8 mouse cellular contexts compared by ENCODE assay signal in the genomic region with DNA sequence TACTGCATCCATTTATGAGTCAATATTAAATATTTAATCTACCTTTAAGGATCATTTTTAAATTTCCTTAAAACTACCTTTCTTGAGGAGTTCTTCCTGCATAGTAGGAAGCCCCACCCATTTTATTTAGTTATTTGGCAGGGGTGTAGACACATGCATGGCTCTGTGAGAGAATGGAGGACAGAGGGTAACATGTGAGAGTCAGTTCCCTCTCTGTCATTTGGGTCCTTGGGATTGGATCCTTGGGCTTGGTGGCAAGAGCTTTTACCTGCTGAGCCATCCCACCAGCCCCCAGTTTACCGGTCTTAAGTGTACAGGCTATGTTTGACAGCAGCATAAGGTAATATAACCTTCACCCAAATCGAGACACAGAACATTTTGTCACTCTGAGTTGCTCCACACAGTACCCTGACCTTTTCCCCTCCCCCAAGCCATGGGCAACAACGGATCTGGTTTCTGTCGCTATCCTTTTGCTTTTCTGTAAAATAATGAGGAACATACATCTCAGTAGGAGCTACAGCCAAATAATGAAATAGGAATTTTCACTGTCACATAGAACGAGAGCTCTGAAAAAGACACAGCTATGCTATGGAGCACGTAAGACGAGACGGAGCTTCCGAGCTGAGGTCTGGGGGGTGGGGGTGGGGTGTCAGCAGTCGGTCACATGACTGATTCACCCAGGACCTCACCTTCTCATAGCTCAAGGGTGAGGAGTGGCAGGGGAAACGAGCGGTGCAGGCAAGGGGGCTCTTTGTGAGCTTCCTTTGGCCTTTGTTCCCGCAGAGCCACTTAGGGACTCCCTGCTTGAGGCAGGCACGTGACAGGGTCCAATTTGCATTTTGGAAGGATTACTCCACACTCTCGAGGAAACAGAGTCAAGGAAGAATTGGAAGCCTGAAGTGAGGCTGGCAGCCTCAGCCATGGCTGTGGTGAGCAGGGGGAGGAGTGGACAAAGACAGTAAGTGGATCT.
DNase-seq lines count a peak whose midpoint lies in the region; ATAC-seq lines count a peak whose summit lies in the region.

No protein-coding gene starts in this region.

- H3K36me3 ChIP-seq in lung, embryonic 15.5 days: no peaks in the 10 kb centered on the region
- H3K36me3 ChIP-seq in embryonic facial prominence, embryonic 10.5 days (replicated peaks): no peaks in the 10 kb centered on the region
- H3K36me3 ChIP-seq in limb, embryonic 10.5 days: no peaks in the 10 kb centered on the region
- no peaks in the 10 kb centered on the region for H3K36me3 ChIP-seq in neural tube, embryonic 13.5 days

- H3K4me2 ChIP-seq in lung, embryonic 15.5 days: peak overlapping the region; percentile 47
- peak overlapping the region; percentile 50 for H3K4me2 ChIP-seq in neural tube, embryonic 13.5 days

- peaks cover 20% of the 10 kb centered on the region for H3K4me1 ChIP-seq in lung, embryonic 15.5 days
- H3K4me1 ChIP-seq in embryonic facial prominence, embryonic 10.5 days: peaks cover 50% of the 10 kb centered on the region
- H3K4me1 ChIP-seq in limb, embryonic 10.5 days: peaks cover 43% of the 10 kb centered on the region
- peaks cover 25% of the 10 kb centered on the region for H3K4me1 ChIP-seq in neural tube, embryonic 13.5 days (replicated peaks)

- no peak for DNase-seq in lung, postnatal 36 days
- peak; percentile 75 for DNase-seq in embryonic facial prominence, embryonic 10.5 days (ENCODE audit: low spot score)
- DNase-seq in limb, embryonic 10.5 days (ENCODE audit: low spot score): peak; percentile 66
- DNase-seq in right cerebral cortex, postnatal 4 days: no peak
- no peak for DNase-seq in spleen, adult 12 weeks (ENCODE audit: low spot score)
- DNase-seq in right cerebral cortex, postnatal 25 days: no peak

- peak overlapping the region; percentile 21 for H3K27ac ChIP-seq in lung, embryonic 15.5 days
- H3K27ac ChIP-seq in embryonic facial prominence, embryonic 10.5 days (replicated peaks): peak overlapping the region; percentile 86
- peak overlapping the region; percentile 88 for H3K27ac ChIP-seq in limb, embryonic 10.5 days
- peak overlapping the region; percentile 61 for H3K27ac ChIP-seq in neural tube, embryonic 13.5 days (replicated peaks)

- no peaks in the 10 kb centered on the region for H3K27me3 ChIP-seq in lung, embryonic 15.5 days
- no peaks in the 10 kb centered on the region for H3K27me3 ChIP-seq in embryonic facial prominence, embryonic 10.5 days (replicated peaks; ENCODE audit: low read depth, poor library complexity, severe bottlenecking)
- no peaks in the 10 kb centered on the region for H3K27me3 ChIP-seq in limb, embryonic 10.5 days (ENCODE audit: low read depth, poor library complexity, severe bottlenecking)
- H3K27me3 ChIP-seq in neural tube, embryonic 13.5 days: no peaks in the 10 kb centered on the region

- H3K4me3 ChIP-seq in lung, embryonic 15.5 days: no peak overlapping the region
- H3K4me3 ChIP-seq in embryonic facial prominence, embryonic 10.5 days: peak overlapping the region; percentile 48
- peak overlapping the region; percentile 43 for H3K4me3 ChIP-seq in limb, embryonic 10.5 days
- peak overlapping the region; percentile 21 for H3K4me3 ChIP-seq in neural tube, embryonic 13.5 days

- no peak overlapping the region for H3K9ac ChIP-seq in lung, embryonic 15.5 days
- 0 out of 2 replicates have a peak overlapping the region, but pooled peaks have one; percentile 31 for H3K9ac ChIP-seq in neural tube, embryonic 13.5 days

- ATAC-seq in lung, embryonic 15.5 days (ENCODE audit: borderline replicate concordance, extremely low read depth, low FRiP score, low TSS enrichment): peak; percentile 32; the same call in 1 of the 2 replicates
- ATAC-seq in neural tube, embryonic 13.5 days (ENCODE audit: low read depth): peak; percentile 41

- H3K9me3 ChIP-seq in lung, embryonic 15.5 days: no peaks in the 10 kb centered on the region
- H3K9me3 ChIP-seq in embryonic facial prominence, embryonic 10.5 days: no peaks in the 10 kb centered on the region
- H3K9me3 ChIP-seq in limb, embryonic 10.5 days (replicated peaks): no peaks in the 10 kb centered on the region
- no peaks in the 10 kb centered on the region for H3K9me3 ChIP-seq in neural tube, embryonic 13.5 days

- 16% methylated on average over 15 of the region's 15 CpGs for WGBS in lung, embryonic 15.5 days
- 3% methylated on average over 15 of the region's 15 CpGs for WGBS in embryonic facial prominence, embryonic 10.5 days
- 2% methylated on average over 15 of the region's 15 CpGs for WGBS in limb, embryonic 10.5 days
- 6% methylated on average over 15 of the region's 15 CpGs for WGBS in neural tube, embryonic 13.5 days

Comparison
In these comparisons a context has a peak if more than half of its experiments do, and no peak if none do; other contexts are left out.
1. H3K27ac ChIP-seq: peak in every context shown above with its lines; median percentile 88 in limb, embryonic 10.5 days; 86 in embryonic facial prominence, embryonic 10.5 days; 61 in neural tube, embryonic 13.5 days; 21 in lung, embryonic 15.5 days.
2. DNase-seq: peak in embryonic facial prominence, embryonic 10.5 days (single experiment) and limb, embryonic 10.5 days (single experiment); none in lung, postnatal 36 days (single experiment), right cerebral cortex, postnatal 4 days (single experiment), spleen, adult 12 weeks (single experiment) and right cerebral cortex, postnatal 25 days (single experiment).